18 mouse cellular contexts compared by ENCODE assay signal in genomic region chr1:82364468-82364867, GRCm38 (mm10). TPM values are rescaled to one million over a fixed set of nuclear protein-coding genes. Genes with fewer than 3 reads are reported as not detected.
A peak's percentile ranks its signal among the peaks of the same experiment; 100 is the strongest.
DNase-seq lines count a peak whose midpoint lies in the region; ATAC-seq and TF ChIP-seq lines count a peak whose summit lies in the region.
"Had no signal": no experiment of that assay in that cellular context is flagged by ENCODE, and none has a peak within 500 bp of the region (broad histone marks: within the 10 kb centered on the region; RNA-seq: fewer than 3 reads in every experiment).

No protein-coding gene starts in this region.

- H3K9ac ChIP-seq in heart, embryonic 14.5 days (ENCODE audit: low read length): no peak overlapping the region
- H3K9ac ChIP-seq in liver, embryonic 12.5 days: no peak overlapping the region
- H3K9ac ChIP-seq in liver, postnatal 0 days (replicated peaks): no peak overlapping the region
- no peak overlapping the region for H3K9ac ChIP-seq in liver, embryonic 14.5 days (replicated peaks)
- no peak overlapping the region for H3K9ac ChIP-seq in neural tube, embryonic 14.5 days (replicated peaks; ENCODE audit: low read depth, low read length)
- H3K9ac ChIP-seq: limb, embryonic 13.5 days; lung, embryonic 14.5 days had no signal

- peak overlapping the region; percentile 5; the same call in 1 of the 2 replicates for H3K4me2 ChIP-seq in heart, embryonic 14.5 days (ENCODE audit: low read length)
- H3K4me2 ChIP-seq in liver, embryonic 12.5 days: no peak overlapping the region
- H3K4me2 ChIP-seq in liver, postnatal 0 days (ENCODE audit: low read depth, low read length): no peak overlapping the region
- H3K4me2 ChIP-seq in liver, embryonic 14.5 days (ENCODE audit: low read depth): no peak overlapping the region
- H3K4me2 ChIP-seq in neural tube, embryonic 14.5 days (ENCODE audit: low read depth, low read length): no peak overlapping the region
- H3K4me2 ChIP-seq: limb, embryonic 13.5 days; lung, embryonic 14.5 days had no signal

- peaks cover 54% of the 10 kb centered on the region for H3K27me3 ChIP-seq in heart, embryonic 14.5 days (ENCODE audit: control insufficient read depth, insufficient read depth, low read length)
- H3K27me3 ChIP-seq in liver, embryonic 12.5 days (replicated peaks): no peaks in the 10 kb centered on the region
- H3K27me3 ChIP-seq in liver, postnatal 0 days (ENCODE audit: insufficient read depth, low read length): no peaks in the 10 kb centered on the region
- H3K27me3 ChIP-seq in liver, embryonic 14.5 days (ENCODE audit: control insufficient read depth, insufficient read depth, low read length): no peaks in the 10 kb centered on the region
- no peaks in the 10 kb centered on the region for H3K27me3 ChIP-seq in neural tube, embryonic 14.5 days (ENCODE audit: control insufficient read depth, insufficient read depth, low read length)
- H3K27me3 ChIP-seq: limb, embryonic 13.5 days had no signal

- intact Hi-C loops in heart, postnatal 14 days (cut with DNase I): no loop called here

- DNase-seq in heart, postnatal 14 days: no peak
- no peak for DNase-seq in liver, postnatal 0 days
- peak in 1 of 3 experiments; percentile 11 for DNase-seq in liver, embryonic 14.5 days (ENCODE audit: low read depth in 3 of 3, low spot score in 3 of 3)
- DNase-seq in T-cell, adult 2 months (ENCODE audit: low spot score): no peak
- DNase-seq: cerebellum, adult 8-10 months; gastrocnemius, postnatal 36 days; kidney, adult 18-20 months; kidney, postnatal 10 days; layer of hippocampus, postnatal 36 days; lung, embryonic 14.5 days; lung, postnatal 36 days; right cerebral cortex, adult 18-20 months had no signal

- H3K9me3 ChIP-seq in heart, embryonic 14.5 days (ENCODE audit: control insufficient read depth, low read length): no peaks in the 10 kb centered on the region
- H3K9me3 ChIP-seq in liver, embryonic 12.5 days (replicated peaks): no peaks in the 10 kb centered on the region
- no peaks in the 10 kb centered on the region for H3K9me3 ChIP-seq in liver, postnatal 0 days (ENCODE audit: low read length)
- no peaks in the 10 kb centered on the region for H3K9me3 ChIP-seq in liver, embryonic 14.5 days (ENCODE audit: control insufficient read depth, low read length)
- no peaks in the 10 kb centered on the region for H3K9me3 ChIP-seq in neural tube, embryonic 14.5 days (ENCODE audit: control insufficient read depth, low read length)
- H3K9me3 ChIP-seq: limb, embryonic 13.5 days had no signal

- H3K4me3 ChIP-seq in heart, embryonic 14.5 days (ENCODE audit: control insufficient read depth in 1 of 2, insufficient read depth in 1 of 2, low read depth in 1 of 2, low read length in 2 of 2): no peak overlapping the region
- no peak overlapping the region for H3K4me3 ChIP-seq in liver, embryonic 12.5 days
- H3K4me3 ChIP-seq in liver, postnatal 0 days (ENCODE audit: low read depth, low read length): no peak overlapping the region
- H3K4me3 ChIP-seq in liver, embryonic 14.5 days (ENCODE audit: insufficient read depth in 1 of 2, low read depth in 2 of 2, low read length in 2 of 2): no peak overlapping the region
- H3K4me3 ChIP-seq in neural tube, embryonic 14.5 days (ENCODE audit: low read depth, low read length): no peak overlapping the region
- H3K4me3 ChIP-seq: limb, embryonic 13.5 days had no signal

- no peak for ATAC-seq in heart, embryonic 14.5 days (ENCODE audit: insufficient number of reproducible peaks, insufficient read depth, low FRiP score, low read depth)
- ATAC-seq in liver, embryonic 12.5 days: peak; percentile 83
- ATAC-seq in liver, postnatal 0 days: no peak
- peak; percentile 49; the same call in 1 of the 2 replicates for ATAC-seq in liver, embryonic 14.5 days (ENCODE audit: insufficient read depth)
- ATAC-seq in neural tube, embryonic 14.5 days (ENCODE audit: low read depth): peak; percentile 45; the same call in 1 of the 2 replicates
- ATAC-seq: forebrain, embryonic 16.5 days had no signal

- WGBS in heart, embryonic 14.5 days: 28% methylated on average over 6 of the region's 6 CpGs
- 67% methylated on average over 6 of the region's 6 CpGs for WGBS in liver, embryonic 12.5 days (ENCODE audit: insufficient replicate concordance)
- WGBS in liver, postnatal 0 days (ENCODE audit: insufficient replicate concordance): 78% methylated on average over 6 of the region's 6 CpGs
- 75% methylated on average over 6 of the region's 6 CpGs for WGBS in liver, embryonic 14.5 days (ENCODE audit: insufficient replicate concordance)
- WGBS in neural tube, embryonic 14.5 days: 45% methylated on average over 6 of the region's 6 CpGs

- peaks cover 8 to 20% of the 10 kb centered on the region in 2 experiments for H3K4me1 ChIP-seq in heart, embryonic 14.5 days (ENCODE audit: control insufficient read depth in 2 of 2, insufficient read depth in 2 of 2, low read length in 2 of 2)
- peaks cover 34% of the 10 kb centered on the region for H3K4me1 ChIP-seq in liver, embryonic 12.5 days
- H3K4me1 ChIP-seq in liver, postnatal 0 days (ENCODE audit: insufficient read depth): no peaks in the 10 kb centered on the region
- peaks cover 13 to 20% of the 10 kb centered on the region in 2 experiments for H3K4me1 ChIP-seq in liver, embryonic 14.5 days (replicated peaks; ENCODE audit: control insufficient read depth in 2 of 2, insufficient read depth in 2 of 2, low read length in 1 of 2)
- peaks cover 3% of the 10 kb centered on the region; the same call in 1 of the 2 replicates for H3K4me1 ChIP-seq in neural tube, embryonic 14.5 days (ENCODE audit: control insufficient read depth, insufficient read depth, low read length)

- no peak for TF ChIP-seq EP300 in liver, postnatal 0 days (IDR thresholded peaks at IDR 0.05; ENCODE audit: low read depth)
- no peak for TF ChIP-seq EP300 in liver, embryonic 14.5 days (IDR thresholded peaks at IDR 0.05; ENCODE audit: low read depth)

- no peak overlapping the region for H3K27ac ChIP-seq in heart, embryonic 14.5 days (replicated peaks in 1 of 2; ENCODE audit: control insufficient read depth in 1 of 2, insufficient read depth in 1 of 2, low read depth in 2 of 2, low read length in 2 of 2)
- H3K27ac ChIP-seq in liver, embryonic 12.5 days: peak overlapping the region; percentile 39
- no peak overlapping the region for H3K27ac ChIP-seq in liver, postnatal 0 days (ENCODE audit: low read depth)
- no peak overlapping the region; the same call in 1 of the 2 replicates for H3K27ac ChIP-seq in liver, embryonic 14.5 days
- H3K27ac ChIP-seq in neural tube, embryonic 14.5 days (ENCODE audit: low read depth, low read length): no peak overlapping the region
- H3K27ac ChIP-seq: limb, embryonic 13.5 days; stomach, postnatal 0 days had no signal

- no peaks in the 10 kb centered on the region for H3K36me3 ChIP-seq in heart, embryonic 14.5 days (ENCODE audit: control insufficient read depth, insufficient read depth, low read length)
- H3K36me3 ChIP-seq in liver, embryonic 12.5 days: peaks cover 10% of the 10 kb centered on the region; the same call in 1 of the 2 replicates
- H3K36me3 ChIP-seq in liver, postnatal 0 days (replicated peaks; ENCODE audit: insufficient read depth, low read length): no peaks in the 10 kb centered on the region; the same call in 1 of the 2 replicates
- H3K36me3 ChIP-seq in liver, embryonic 14.5 days (replicated peaks; ENCODE audit: control insufficient read depth, insufficient read depth, low read depth): no peaks in the 10 kb centered on the region
- no peaks in the 10 kb centered on the region for H3K36me3 ChIP-seq in neural tube, embryonic 14.5 days (ENCODE audit: control insufficient read depth, insufficient read depth, low read length)
- H3K36me3 ChIP-seq: limb, embryonic 13.5 days had no signal

- TF ChIP-seq CTCF in liver, postnatal 0 days (IDR thresholded peaks at IDR 0.05; ENCODE audit: low read depth): no peak
- TF ChIP-seq CTCF in liver, embryonic 14.5 days (IDR thresholded peaks at IDR 0.05; ENCODE audit: low read depth): no peak

RNA-seq across cellular contexts. Expression of gene Rhbdd1, which starts 48.2 kb away (rescaled TPM):
- polyA plus RNA-seq in heart, embryonic 14.5 days (2014; fragmentation: Nextera tagmentation; extraction: Ambion mirVana): 7.0 and 8.7 TPM in 2 replicates
- total RNA-seq in heart, postnatal 14 days (2021): 10 to 100 TPM; 10.1 to 11.5 TPM
- polyA plus RNA-seq in liver, embryonic 12.5 days (2016; fragmentation: Nextera tagmentation; extraction: Ambion mirVana): 11.8 and 13.3 TPM in 2 replicates
- polyA plus RNA-seq in liver, postnatal 0 days (2015; fragmentation: Nextera tagmentation; extraction: Ambion mirVana): 4.7 and 5.9 TPM in 2 replicates
- 4.7 and 5.8 TPM in 2 replicates for polyA plus RNA-seq in liver, embryonic 14.5 days (2012; rRNA removed)
- polyA plus RNA-seq in liver, embryonic 14.5 days (2014; fragmentation: Nextera tagmentation; extraction: Ambion mirVana): 4.9 and 5.4 TPM in 2 replicates
- polyA plus RNA-seq in neural tube, embryonic 14.5 days (2014; fragmentation: Nextera tagmentation; extraction: Ambion mirVana): 2.7 and 3.2 TPM in 2 replicates

Comparison
In these comparisons a context has a peak if more than half of its experiments do, and no peak if none do; other contexts are left out.
1. ATAC-seq: peak in liver, embryonic 12.5 days (single experiment), liver, embryonic 14.5 days (single experiment) and neural tube, embryonic 14.5 days (single experiment); none in heart, embryonic 14.5 days (single experiment) and liver, postnatal 0 days (single experiment).